Mouse (Mus musculus) spleen, adult 2 months (tissue): ENCODE data around the gene Map7.

ENCODE experiments used
- CTCF ChIP-seq: fragments of 200-500 bp; IDR thresholded peaks from 2 replicates; pipeline ENCODE4 v1.5.1; 2011; ENCODE audit warnings: mild to moderate bottlenecking, inconsistent platforms; ENCODE audit not compliant: insufficient read depth, insufficient read length, insufficient replicate concordance; ENCODE audit errors: extremely low read depth
- POLR2A ChIP-seq: fragments of 200-500 bp; IDR thresholded peaks from 2 replicates; pipeline ENCODE4 v1.6.1; 2011; ENCODE audit warnings: low read depth, low read length, inconsistent platforms

DNA sequence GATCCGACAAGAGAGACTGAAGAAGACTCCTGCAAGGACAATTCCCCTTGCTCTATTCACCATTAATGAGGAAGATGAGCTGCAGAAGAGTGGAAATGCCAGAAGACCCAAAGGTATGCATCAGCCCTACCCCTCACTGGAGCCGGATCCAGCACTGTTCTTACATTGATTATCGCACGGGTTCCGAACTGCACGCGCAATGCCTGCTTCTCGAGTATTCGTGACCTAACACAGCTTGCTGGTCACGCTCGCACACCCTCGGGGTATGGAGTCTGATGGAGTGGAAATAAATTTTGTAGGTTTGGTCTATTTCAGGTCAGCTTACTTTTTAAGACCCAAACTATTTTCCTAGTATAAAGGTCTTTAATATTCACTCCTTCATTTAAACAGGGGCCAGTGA is 22.9 kb downstream of the Map7 start:
- TF ChIP-seq POLR2A (no peak), CTCF (no peak)
